Mouse (Mus musculus) kidney, postnatal 0 days (tissue): Measurements from ENCODE around the gene Stx12. TPM values are rescaled to one million over a fixed set of nuclear protein-coding genes. Genes with fewer than 3 reads are reported as not detected.
A peak's percentile ranks its signal among the peaks of the same experiment; 100 is the strongest.

Experiments used
- ATAC-seq: fragments of 200-750 bp; cut with Nextera tagmentation; replicated peaks from 2 replicates; pipeline ENCODE4 v1.8.0; 2017; ENCODE audit warnings: low read depth, moderate number of reproducible peaks, moderate TSS enrichment, moderate library complexity; ENCODE audit not compliant: low FRiP score
- DNase-seq: peaks from one replicate; pipeline ENCODE4 v3.0.0-alpha.2; 2016; ENCODE audit warnings: low spot score
- H3K27ac ChIP-seq: fragments of 300-500 bp; sonication (generic); 2 replicates; pipeline ENCODE4 v1.5.1; 2014; ENCODE audit warnings: mild to moderate bottlenecking
- H3K27me3 ChIP-seq: fragments of 300-500 bp; sonication (generic); 2 replicates; pipeline ENCODE4 v1.6.1; 2014; ENCODE audit warnings: low read length, mixed read lengths; ENCODE audit not compliant: insufficient read depth
- H3K36me3 ChIP-seq: fragments of 300-500 bp; sonication (generic); 2 replicates; pipeline ENCODE4 v1.6.1; 2014; ENCODE audit warnings: low read length, mixed read lengths; ENCODE audit not compliant: insufficient read depth
- H3K4me1 ChIP-seq: fragments of 300-500 bp; sonication (generic); replicated peaks from 2 replicates; pipeline ENCODE4 v1.6.1; 2014; ENCODE audit warnings: antibody characterized with exemption, low read length, mixed read lengths; ENCODE audit not compliant: insufficient read depth
- H3K4me2 ChIP-seq: fragments of 300-500 bp; sonication (generic); 2 replicates; pipeline ENCODE4 v1.6.1; 2014; ENCODE audit warnings: mild to moderate bottlenecking, low read length, moderate library complexity, mixed read lengths
- H3K4me3 ChIP-seq: fragments of 300-500 bp; sonication (generic); replicated peaks from 2 replicates; pipeline ENCODE4 v1.5.1; 2014; ENCODE audit warnings: low read depth, low read length
- H3K9ac ChIP-seq: fragments of 300-500 bp; sonication (generic); 2 replicates; pipeline ENCODE4 v1.6.1; 2014; ENCODE audit warnings: low read depth, low read length
- H3K9me3 ChIP-seq: fragments of 300-500 bp; sonication (generic); replicated peaks from 2 replicates; pipeline ENCODE4 v1.6.1; 2016; ENCODE audit warnings: low read length, inconsistent platforms, mixed read lengths
- CTCF ChIP-seq: IDR thresholded peaks from 2 replicates; pipeline ENCODE4 v1.5.1; 2016; ENCODE audit warnings: antibody characterized with exemption, low read depth, mild to moderate bottlenecking, moderate library complexity
- WGBS: fragments of 180-500 bp; shearing (Covaris S2); extraction: QIAGEN DNeasy Blood & Tissue Kit; methylation state at CpG from one replicate; pipeline ENCODE4 v1.1.7; 2014; 5-methylcytosine and 5-hydroxymethylcytosine counted together
- polyA plus RNA-seq: library from polyadenylated mRNA; unstranded; fragments of >200 nt; fragmentation: Nextera tagmentation; extraction: Ambion mirVana; gene quantifications from 2 replicates; pipeline ENCODE4 v1.2.1, GENCODE M21; 2015

The Stx12 gene
- polyA plus RNA-seq, 1 experiment from 2014 or later = 59.5 TPM

DNA sequence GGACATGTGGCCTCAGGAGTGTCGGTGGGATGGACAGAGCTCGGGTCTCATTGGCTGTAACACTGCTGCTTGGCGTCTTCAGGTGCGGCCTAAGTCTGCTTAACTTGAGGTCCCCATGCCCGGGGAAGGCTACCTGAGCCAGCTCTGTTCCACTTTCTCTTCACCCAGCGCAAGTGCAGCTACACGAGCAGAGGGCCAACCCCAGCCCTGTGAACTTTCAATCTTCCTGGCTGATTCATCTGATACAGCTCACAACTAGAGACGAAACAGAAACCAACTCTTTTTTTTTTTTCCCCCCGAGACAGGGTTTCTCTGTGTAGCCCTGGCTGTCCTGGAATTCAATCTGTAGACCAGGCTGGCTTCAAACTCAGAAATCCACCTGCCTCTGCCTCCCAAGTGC is 13.9 kb upstream of the Stx12 start:
- 78% methylated on average over 9 of the region's 9 CpGs for WGBS

DNA sequence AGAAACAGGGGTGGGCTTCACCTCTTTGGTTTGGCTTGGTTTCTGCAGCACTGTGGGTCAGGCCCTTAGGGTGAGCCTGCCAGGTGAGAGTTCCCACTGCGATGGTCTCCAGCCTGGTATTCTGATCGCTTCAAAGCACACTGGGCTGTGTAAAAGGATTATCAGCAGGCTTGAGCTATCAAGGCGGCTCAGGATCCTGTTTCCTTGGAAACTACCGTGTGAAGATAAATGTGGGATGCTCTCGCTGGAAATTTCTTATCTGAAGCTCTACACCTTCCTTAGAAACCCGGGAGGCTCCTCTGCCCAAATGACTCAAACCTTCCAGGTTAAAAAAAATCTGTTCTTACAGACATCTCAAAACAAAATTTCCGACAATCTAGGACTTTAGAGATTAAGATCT is 10.1 kb upstream of the Stx12 start:
- no peaks in the 10 kb centered on the region for H3K27me3 ChIP-seq
- H3K4me3 ChIP-seq = no peak overlapping the region
- DNase-seq (no peak), ATAC-seq (no peak)
- H3K36me3 ChIP-seq = no peaks in the 10 kb centered on the region
- H3K9ac ChIP-seq = no peak overlapping the region
- no peaks in the 10 kb centered on the region for H3K4me1 ChIP-seq
- H3K9me3 ChIP-seq = no peaks in the 10 kb centered on the region
- H3K4me2 ChIP-seq = no peak overlapping the region
- no peak for TF ChIP-seq CTCF
- no peak overlapping the region for H3K27ac ChIP-seq
- 20% methylated on average over 7 of the region's 7 CpGs for WGBS

More for the DNA sequence above, 13.9 kb upstream of the Stx12 start:
- DNase-seq = no peak
- TF ChIP-seq CTCF = no peak
- 0 out of 2 replicates have a peak, but pooled peaks cover 5% of the 10 kb centered on the region for H3K36me3 ChIP-seq
- H3K4me2 ChIP-seq = no peak overlapping the region
- H3K9me3 ChIP-seq = no peaks in the 10 kb centered on the region
- no peaks in the 10 kb centered on the region for H3K4me1 ChIP-seq
- ATAC-seq = no peak
- H3K27me3 ChIP-seq = no peaks in the 10 kb centered on the region
- no peak overlapping the region for H3K27ac ChIP-seq
- no peak overlapping the region for H3K9ac ChIP-seq
- no peak overlapping the region for H3K4me3 ChIP-seq

DNA sequence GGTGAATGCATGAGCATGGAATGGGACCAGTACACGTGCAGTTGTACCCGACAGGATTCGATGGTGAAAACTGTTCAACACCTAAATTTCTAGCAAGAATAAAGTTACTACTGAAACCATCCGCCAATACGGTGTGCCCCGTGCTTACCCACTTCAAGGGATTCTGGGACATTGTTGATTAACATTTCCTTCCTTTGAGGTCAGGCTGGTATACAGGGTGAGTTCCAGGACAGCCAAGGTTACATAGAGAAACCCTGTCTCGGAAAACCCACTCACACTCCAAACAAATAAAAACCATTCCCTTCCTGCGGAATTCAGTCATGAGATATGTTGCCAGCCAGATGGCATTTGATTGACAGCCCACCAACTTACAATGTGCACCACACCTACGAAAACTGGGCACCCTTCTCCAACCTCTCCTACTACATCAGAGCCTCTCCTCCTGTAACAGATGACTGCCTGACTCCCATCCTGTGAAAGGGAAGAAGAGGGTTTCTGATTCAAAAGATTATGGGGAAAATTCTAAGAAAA is 600 bp upstream of the Stx12 start:
- peak; percentile 26; the same call in 1 of the 2 replicates for ATAC-seq
- Histone ChIP-seq H3K4me1 (no peaks in the 10 kb centered on the region; the same call in 1 of the 2 replicates), H3K27ac (peak overlapping the region; percentile 89), H3K9ac (peak overlapping the region; percentile 93), H3K4me2 (peak overlapping the region; percentile 92), H3K9me3 (no peaks in the 10 kb centered on the region), H3K36me3 (no peaks in the 10 kb centered on the region), H3K4me3 (peak overlapping the region; percentile 94), H3K27me3 (no peaks in the 10 kb centered on the region)
- TF ChIP-seq CTCF = no peak
- 10% methylated on average over 9 of the region's 9 CpGs for WGBS
- DNase-seq = no peak

DNA sequence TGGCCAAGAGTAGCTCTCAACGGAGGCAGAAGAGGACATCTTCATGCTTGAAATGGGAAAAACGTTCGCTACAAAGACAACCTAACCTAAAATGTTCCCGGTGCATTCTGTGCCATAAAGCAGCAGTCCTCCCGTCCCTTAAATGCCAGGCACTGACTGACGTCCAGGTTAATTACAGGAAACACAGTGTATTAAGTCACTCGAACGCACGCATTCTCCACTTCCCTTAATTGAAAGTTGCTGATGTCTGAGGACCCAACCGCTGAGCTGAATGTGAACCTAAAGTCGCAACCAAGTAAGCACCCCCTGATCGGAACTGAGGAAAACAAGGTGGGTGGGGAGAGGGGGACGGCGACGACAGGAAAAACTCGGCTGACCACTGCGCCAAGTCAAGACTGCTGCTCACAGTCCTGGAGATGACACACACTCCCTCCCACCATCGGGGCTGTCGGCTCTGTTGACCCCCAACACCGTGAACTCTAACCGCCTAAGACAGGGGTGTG is 697 bp downstream of the Stx12 start:
- Histone ChIP-seq H3K4me2 (peak overlapping the region; percentile 92), H3K27ac (peak overlapping the region; percentile 89), H3K4me3 (peak overlapping the region; percentile 94), H3K9me3 (no peaks in the 10 kb centered on the region), H3K36me3 (no peaks in the 10 kb centered on the region), H3K27me3 (no peaks in the 10 kb centered on the region), H3K4me1 (no peaks in the 10 kb centered on the region; the same call in 1 of the 2 replicates), H3K9ac (peak overlapping the region; percentile 93)
- DNase-seq = peak; percentile 52
- no peak for TF ChIP-seq CTCF
- WGBS = under 1% methylated on average over 21 of the region's 21 CpGs
- no peak for ATAC-seq

DNA sequence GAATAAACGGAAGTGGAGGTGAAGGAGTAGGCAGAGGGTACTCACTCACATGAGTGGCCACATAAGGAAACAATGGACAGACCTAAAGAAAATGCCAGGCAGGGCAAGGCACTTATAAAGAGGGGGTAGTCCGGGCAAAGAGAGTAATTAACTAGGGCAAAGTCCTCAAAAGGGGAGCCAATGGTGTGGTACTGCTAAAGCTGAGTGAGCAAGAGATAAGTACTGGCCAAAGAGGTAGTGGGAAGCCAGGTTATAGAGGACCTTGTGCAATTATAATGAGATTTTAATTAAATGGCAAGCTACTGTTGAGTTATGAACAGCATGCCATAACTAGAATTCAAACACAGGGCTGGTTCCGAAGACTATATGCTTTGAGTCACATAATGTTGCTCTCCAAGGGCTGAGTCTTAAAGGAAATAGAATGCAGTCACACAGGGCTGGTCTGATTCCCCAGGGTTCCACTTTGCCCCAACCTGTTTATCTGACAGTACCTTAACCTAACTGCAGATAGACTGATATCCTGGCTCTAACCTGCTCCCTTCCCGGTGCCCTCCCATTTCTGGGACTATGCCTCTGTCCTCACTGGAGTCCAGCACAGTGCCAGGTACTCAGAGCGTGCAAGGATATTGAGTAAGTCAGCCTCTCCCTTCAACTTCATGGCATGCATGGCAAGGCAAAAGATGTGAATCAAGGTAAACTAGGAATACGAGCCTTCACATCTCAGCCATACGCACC is 9.8 kb downstream of the Stx12 start:
- no peak overlapping the region for H3K27ac ChIP-seq
- no peak overlapping the region for H3K4me3 ChIP-seq
- H3K4me1 ChIP-seq = no peaks in the 10 kb centered on the region
- DNase-seq (no peak), ATAC-seq (no peak)
- TF ChIP-seq CTCF = no peak
- H3K9me3 ChIP-seq = no peaks in the 10 kb centered on the region
- peaks cover 9% of the 10 kb centered on the region; the same call in 1 of the 2 replicates for H3K36me3 ChIP-seq
- H3K9ac ChIP-seq = no peak overlapping the region
- 88% methylated on average over 7 of the region's 7 CpGs for WGBS
- H3K4me2 ChIP-seq = no peak overlapping the region
- H3K27me3 ChIP-seq = no peaks in the 10 kb centered on the region

DNA sequence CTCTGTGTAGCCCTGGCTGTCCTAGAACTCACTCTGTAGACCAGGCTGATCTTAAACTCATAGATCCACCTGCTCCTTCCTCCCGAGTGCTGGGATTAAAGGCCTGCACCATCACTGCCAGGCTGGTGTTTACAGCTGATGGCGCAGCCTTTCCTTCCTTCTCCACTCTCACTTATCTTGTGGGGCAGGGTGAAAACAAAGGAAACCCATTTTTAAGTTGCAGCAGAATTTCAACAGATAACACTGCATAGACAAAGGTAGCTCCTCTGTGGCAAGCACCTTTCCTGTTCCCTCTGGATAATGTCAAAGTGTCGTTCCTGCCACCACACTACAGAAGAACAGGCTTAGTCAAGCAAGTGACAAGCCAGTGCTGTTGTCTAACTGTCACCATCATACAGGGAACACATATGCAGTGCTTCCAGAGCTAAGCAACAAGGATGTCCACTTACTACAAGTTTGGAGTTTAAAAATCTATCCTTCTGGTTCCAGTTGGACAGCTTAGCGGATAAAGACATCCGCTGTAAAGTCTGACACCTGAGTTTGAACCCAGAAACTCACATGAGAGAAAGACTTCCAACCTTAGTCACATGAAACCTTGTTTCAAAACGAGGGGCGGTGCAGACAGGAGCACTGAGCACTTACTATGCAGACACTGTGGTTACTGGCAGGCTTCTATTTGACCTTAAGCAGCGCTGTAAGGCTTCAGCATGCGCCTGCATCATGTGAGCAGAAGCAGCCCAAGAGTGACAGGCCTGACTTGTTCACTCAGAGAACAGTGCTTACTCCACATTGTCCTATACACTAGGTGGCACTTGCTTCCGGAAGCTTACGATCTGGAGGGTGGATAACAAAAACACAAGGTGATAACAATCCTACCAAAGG is 10.6 kb downstream of the Stx12 start:
- no peaks in the 10 kb centered on the region for H3K27me3 ChIP-seq
- no peak overlapping the region for H3K4me3 ChIP-seq
- ATAC-seq = no peak; the same call in 1 of the 2 replicates
- peak; percentile 8 for DNase-seq
- no peak for TF ChIP-seq CTCF
- H3K9me3 ChIP-seq = no peaks in the 10 kb centered on the region
- 82% methylated on average over 11 of the region's 11 CpGs for WGBS
- H3K9ac ChIP-seq = no peak overlapping the region
- H3K4me2 ChIP-seq = no peak overlapping the region
- H3K4me1 ChIP-seq = no peaks in the 10 kb centered on the region
- no peak overlapping the region for H3K27ac ChIP-seq
- peaks cover 10% of the 10 kb centered on the region; the same call in 1 of the 2 replicates for H3K36me3 ChIP-seq
